Mouse (Mus musculus) hindbrain, embryonic 14.5 days (tissue): ENCODE data around the gene Eya2. TPM values are rescaled to one million over a fixed set of nuclear protein-coding genes. Genes with fewer than 3 reads are reported as not detected.

Experiments
- ATAC-seq: fragments of 200-750 bp; cut with Nextera tagmentation; 2 replicates; pipeline ENCODE4 v1.8.0; 2017; ENCODE audit warnings: moderate number of reproducible peaks, mild to moderate bottlenecking, moderate TSS enrichment, moderate library complexity; ENCODE audit not compliant: low FRiP score
- DNase-seq: peaks from one replicate; pipeline ENCODE4 v3.0.0-alpha.2; 2015; ENCODE audit warnings: low spot score
- H3K27ac ChIP-seq: fragments of 300-500 bp; sonication (generic); 2 replicates; pipeline ENCODE4 v1.5.1; 2014; ENCODE audit warnings: mild to moderate bottlenecking, moderate library complexity
- H3K27me3 ChIP-seq: fragments of 300-500 bp; sonication (generic); 2 replicates; pipeline ENCODE4 v1.6.1; 2014; ENCODE audit warnings: mild to moderate bottlenecking, low read length, mixed read lengths; ENCODE audit not compliant: control insufficient read depth, insufficient read depth
- H3K36me3 ChIP-seq: fragments of 300-500 bp; sonication (generic); replicated peaks from 2 replicates; pipeline ENCODE4 v1.6.1; 2014; ENCODE audit not compliant: control insufficient read depth, insufficient read depth
- H3K4me1 ChIP-seq: fragments of 300-500 bp; sonication (generic); replicated peaks from 2 replicates; pipeline ENCODE4 v1.6.1; 2014; ENCODE audit warnings: antibody characterized with exemption, low read length, mixed read lengths; ENCODE audit not compliant: control insufficient read depth, insufficient read depth
- H3K4me2 ChIP-seq: fragments of 300-500 bp; sonication (generic); replicated peaks from 2 replicates; pipeline ENCODE4 v1.6.1; 2014; ENCODE audit warnings: mild to moderate bottlenecking, moderate library complexity
- H3K4me3 ChIP-seq: fragments of 300-500 bp; sonication (generic); replicated peaks from 2 replicates; pipeline ENCODE4 v1.5.1; 2014; ENCODE audit warnings: mild to moderate bottlenecking, low read length
- H3K9ac ChIP-seq: fragments of 300-500 bp; sonication (generic); 2 replicates; pipeline ENCODE4 v1.6.1; 2014
- H3K9me3 ChIP-seq: fragments of 300-500 bp; sonication (generic); 2 replicates; pipeline ENCODE4 v1.6.1; 2016; ENCODE audit warnings: low read length; ENCODE audit not compliant: control insufficient read depth
- WGBS: fragments of 180-500 bp; shearing (Covaris S2); extraction: QIAGEN DNeasy Blood & Tissue Kit; methylation state at CpG from one replicate; pipeline ENCODE4 v1.1.7; 2014; 5-methylcytosine and 5-hydroxymethylcytosine counted together
- polyA plus RNA-seq: library from polyadenylated mRNA; unstranded; fragments of >200 nt; fragmentation: Nextera tagmentation; extraction: Ambion mirVana; gene quantifications from 2 replicates; pipeline ENCODE4 v1.2.1, GENCODE M21; 2014

Eya2 gene
- polyA plus RNA-seq, 1 experiment from 2014 or later: 10.0 TPM

- no peak overlapping the region for H3K27ac ChIP-seq
- H3K9ac ChIP-seq: no peak overlapping the region
- DNase-seq (no peak), ATAC-seq (no peak)
- no peaks in the 10 kb centered on the region for H3K27me3 ChIP-seq
- H3K9me3 ChIP-seq: no peaks in the 10 kb centered on the region
- no peak overlapping the region for H3K4me3 ChIP-seq
- H3K36me3 ChIP-seq: no peaks in the 10 kb centered on the region
- no peak overlapping the region for H3K4me2 ChIP-seq
- peaks cover 12% of the 10 kb centered on the region for H3K4me1 ChIP-seq
- 28% methylated on average over 11 of the region's 11 CpGs for WGBS
These were observed 35.2 kb upstream of the Eya2 start for GRCm38 (mm10) chr2:165559506-165560235.

GRCm38 (mm10) chr2:165561861-165562260 is 33.0 kb upstream of the Eya2 start:
- Histone ChIP-seq H3K4me2 (no peak overlapping the region), H3K27ac (no peak overlapping the region), H3K27me3 (no peaks in the 10 kb centered on the region), H3K9ac (no peak overlapping the region), H3K9me3 (no peaks in the 10 kb centered on the region), H3K36me3 (no peaks in the 10 kb centered on the region), H3K4me3 (no peak overlapping the region), H3K4me1 (peaks cover 12% of the 10 kb centered on the region)
- WGBS: 53% methylated on average over 6 of the region's 6 CpGs
- ATAC-seq (no peak), DNase-seq (no peak)

GRCm38 (mm10) chr2:165563298-165564058 is 31.4 kb upstream of the Eya2 start:
- under 1% methylated on average over 52 of the region's 52 CpGs for WGBS

GRCm38 (mm10) chr2:165564101-165564500 is 30.7 kb upstream of the Eya2 start:
- peak overlapping the region; percentile 93; the same call in 1 of the 2 replicates for H3K4me2 ChIP-seq
- DNase-seq: no peak

More at GRCm38 (mm10) chr2:165563298-165564058, 31.4 kb upstream of the Eya2 start:
- H3K4me1 ChIP-seq: peaks cover 12% of the 10 kb centered on the region
- DNase-seq (peak; percentile 45), ATAC-seq (peak; percentile 80)
- peak overlapping the region; percentile 61 for H3K9ac ChIP-seq
- no peak overlapping the region for H3K27ac ChIP-seq
- no peaks in the 10 kb centered on the region for H3K9me3 ChIP-seq
- H3K27me3 ChIP-seq: no peaks in the 10 kb centered on the region
- H3K36me3 ChIP-seq: no peaks in the 10 kb centered on the region
- H3K4me2 ChIP-seq: peak overlapping the region; percentile 93
- peak overlapping the region; percentile 41 for H3K4me3 ChIP-seq

GRCm38 (mm10) chr2:165564620-165565019 is 30.2 kb upstream of the Eya2 start:
- H3K27me3 ChIP-seq: no peaks in the 10 kb centered on the region
- H3K9ac ChIP-seq: no peak overlapping the region
- peak; percentile 45 for DNase-seq
- no peak overlapping the region for H3K27ac ChIP-seq
- H3K36me3 ChIP-seq: no peaks in the 10 kb centered on the region
- peak; percentile 55; the same call in 1 of the 2 replicates for ATAC-seq
- peaks cover 12% of the 10 kb centered on the region for H3K4me1 ChIP-seq
- no peak overlapping the region for H3K4me3 ChIP-seq
- no peak overlapping the region for H3K4me2 ChIP-seq
- 13% methylated on average over 6 of the region's 6 CpGs for WGBS
- H3K9me3 ChIP-seq: no peaks in the 10 kb centered on the region

More at GRCm38 (mm10) chr2:165564101-165564500, 30.7 kb upstream of the Eya2 start:
- Histone ChIP-seq H3K36me3 (no peaks in the 10 kb centered on the region), H3K27me3 (no peaks in the 10 kb centered on the region), H3K4me1 (peaks cover 12% of the 10 kb centered on the region), H3K27ac (no peak overlapping the region), H3K9me3 (no peaks in the 10 kb centered on the region), H3K4me3 (no peak overlapping the region), H3K9ac (no peak overlapping the region)
- no peak for ATAC-seq
- 55% methylated on average over 8 of the region's 8 CpGs for WGBS

GRCm38 (mm10) chr2:165566898-165567297 is 27.9 kb upstream of the Eya2 start:
- Histone ChIP-seq H3K4me1 (peaks cover 10% of the 10 kb centered on the region), H3K4me2 (no peak overlapping the region), H3K9me3 (no peaks in the 10 kb centered on the region), H3K4me3 (no peak overlapping the region), H3K27ac (no peak overlapping the region), H3K9ac (no peak overlapping the region), H3K36me3 (no peaks in the 10 kb centered on the region), H3K27me3 (no peaks in the 10 kb centered on the region)
- DNase-seq (no peak), ATAC-seq (no peak)
- WGBS: 83% methylated on average over 6 of the region's 6 CpGs

GRCm38 (mm10) chr2:165567820-165568219 is 27.0 kb upstream of the Eya2 start:
- Histone ChIP-seq H3K4me2 (no peak overlapping the region), H3K27me3 (no peaks in the 10 kb centered on the region), H3K27ac (no peak overlapping the region), H3K4me1 (peaks cover 8% of the 10 kb centered on the region; the same call in 1 of the 2 replicates), H3K9me3 (no peaks in the 10 kb centered on the region), H3K36me3 (no peaks in the 10 kb centered on the region), H3K4me3 (no peak overlapping the region), H3K9ac (no peak overlapping the region)
- 63% methylated on average over 9 of the region's 9 CpGs for WGBS
- no peak for DNase-seq
- ATAC-seq: no peak

GRCm38 (mm10) chr2:165568911-165569310 is 25.9 kb upstream of the Eya2 start:
- Histone ChIP-seq H3K9ac (no peak overlapping the region), H3K27me3 (no peaks in the 10 kb centered on the region), H3K4me3 (no peak overlapping the region), H3K4me2 (no peak overlapping the region), H3K27ac (no peak overlapping the region), H3K36me3 (no peaks in the 10 kb centered on the region), H3K4me1 (no peaks in the 10 kb centered on the region), H3K9me3 (no peaks in the 10 kb centered on the region)
- 28% methylated on average over 6 of the region's 6 CpGs for WGBS
- DNase-seq (no peak), ATAC-seq (no peak)

- H3K27me3 ChIP-seq: no peaks in the 10 kb centered on the region
- no peak overlapping the region for H3K27ac ChIP-seq
- 67% methylated on average over 4 of the region's 4 CpGs for WGBS
- H3K36me3 ChIP-seq: no peaks in the 10 kb centered on the region
- H3K9me3 ChIP-seq: no peaks in the 10 kb centered on the region
- no peak for ATAC-seq
- H3K9ac ChIP-seq: no peak overlapping the region
- no peak overlapping the region for H3K4me2 ChIP-seq
- H3K4me1 ChIP-seq: no peaks in the 10 kb centered on the region
- no peak for DNase-seq
- no peak overlapping the region for H3K4me3 ChIP-seq
These were observed 23.5 kb upstream of the Eya2 start for GRCm38 (mm10) chr2:165571216-165571778.
